Mouse (Mus musculus) bone marrow macrophage, adult 2 months (primary cell): Measurements from ENCODE around the gene Stn1. TPM values are rescaled to one million over a fixed set of nuclear protein-coding genes. Genes with fewer than 3 reads are reported as not detected.

ENCODE experiments used
- H3K27ac ChIP-seq: 2 replicates; pipeline ENCODE4 v1.5.1; 2012; ENCODE audit warnings: low read depth, low read length; ENCODE audit not compliant: insufficient read depth
- H3K4me1 ChIP-seq: 2 replicates; pipeline ENCODE4 v1.6.1; 2012; ENCODE audit warnings: low read length; ENCODE audit not compliant: control insufficient read depth, insufficient read depth
- H3K4me3 ChIP-seq: 2 replicates; pipeline ENCODE4 v1.5.1; 2012; ENCODE audit warnings: mild to moderate bottlenecking, low read length, moderate library complexity; ENCODE audit not compliant: insufficient read depth
- CTCF ChIP-seq: IDR thresholded peaks from 2 replicates; pipeline ENCODE4 v1.5.1; 2012; ENCODE audit warnings: low read depth, mild to moderate bottlenecking, low read length, moderate library complexity
- POLR2A ChIP-seq: IDR thresholded peaks from 2 replicates; pipeline ENCODE4 v1.6.1; 2012; ENCODE audit warnings: mild to moderate bottlenecking, low read depth, low read length, borderline replicate concordance
- polyA plus RNA-seq: library from polyadenylated mRNA; stranded (reverse); fragments of >200 nt; gene quantifications from 2 replicates; pipeline ENCODE4 v1.2.4, GENCODE M21; 2012; ENCODE audit not compliant: missing spikeins, insufficient read depth, insufficient read length

Gene Stn1
- polyA plus RNA-seq, 1 experiment: 22.5 TPM

DNA sequence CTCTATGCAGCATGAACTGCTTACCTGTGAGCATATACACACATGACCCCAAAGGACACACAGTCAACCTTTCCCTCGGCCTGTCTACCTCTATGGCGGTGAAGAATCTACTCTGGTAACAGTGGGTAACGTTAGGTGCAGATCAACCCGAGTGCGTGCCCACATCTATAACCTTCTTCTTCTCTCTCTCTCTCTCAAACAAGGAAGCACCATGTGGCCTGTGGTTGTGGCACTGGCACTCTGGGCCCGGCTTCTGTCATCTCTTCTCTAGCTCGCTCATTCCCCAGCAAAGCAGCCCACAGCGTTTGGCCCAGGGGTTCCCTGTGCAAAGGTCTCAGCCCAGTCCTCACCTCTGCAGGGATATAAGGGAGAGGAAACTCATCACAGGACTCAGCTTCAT lies 12.4 kb downstream of the Stn1 start:
- Histone ChIP-seq H3K27ac (no peak overlapping the region), H3K4me1 (no peaks in the 10 kb centered on the region)
- no peak for TF ChIP-seq CTCF
- TF ChIP-seq POLR2A: no peak

DNA sequence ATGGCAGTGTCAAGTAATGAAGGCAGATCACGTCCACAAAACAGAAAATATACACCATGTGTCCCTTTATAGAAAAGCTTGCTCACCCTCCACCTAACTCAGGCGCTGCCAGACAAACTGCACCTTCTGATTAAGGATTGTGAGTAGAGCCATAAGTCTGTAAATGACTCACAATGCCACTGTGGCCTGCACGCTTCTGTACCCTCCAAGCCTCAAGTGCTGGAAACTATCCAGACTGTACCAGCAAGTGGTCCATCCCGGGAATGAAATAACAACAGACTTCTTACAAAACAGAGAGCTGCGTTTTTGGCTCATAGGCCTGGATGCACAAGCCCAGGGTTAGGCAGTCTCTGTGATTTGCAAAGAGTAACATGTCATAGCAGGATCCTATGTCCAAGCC lies 15.9 kb downstream of the Stn1 start:
- H3K27ac ChIP-seq: no peak overlapping the region
- H3K4me3 ChIP-seq: no peak overlapping the region
- TF ChIP-seq POLR2A: no peak
- TF ChIP-seq CTCF: no peak
- H3K4me1 ChIP-seq: peaks cover 9% of the 10 kb centered on the region; the same call in 1 of the 2 replicates

More for the DNA sequence above, 12.4 kb downstream of the Stn1 start:
- H3K4me3 ChIP-seq: no peak overlapping the region

DNA sequence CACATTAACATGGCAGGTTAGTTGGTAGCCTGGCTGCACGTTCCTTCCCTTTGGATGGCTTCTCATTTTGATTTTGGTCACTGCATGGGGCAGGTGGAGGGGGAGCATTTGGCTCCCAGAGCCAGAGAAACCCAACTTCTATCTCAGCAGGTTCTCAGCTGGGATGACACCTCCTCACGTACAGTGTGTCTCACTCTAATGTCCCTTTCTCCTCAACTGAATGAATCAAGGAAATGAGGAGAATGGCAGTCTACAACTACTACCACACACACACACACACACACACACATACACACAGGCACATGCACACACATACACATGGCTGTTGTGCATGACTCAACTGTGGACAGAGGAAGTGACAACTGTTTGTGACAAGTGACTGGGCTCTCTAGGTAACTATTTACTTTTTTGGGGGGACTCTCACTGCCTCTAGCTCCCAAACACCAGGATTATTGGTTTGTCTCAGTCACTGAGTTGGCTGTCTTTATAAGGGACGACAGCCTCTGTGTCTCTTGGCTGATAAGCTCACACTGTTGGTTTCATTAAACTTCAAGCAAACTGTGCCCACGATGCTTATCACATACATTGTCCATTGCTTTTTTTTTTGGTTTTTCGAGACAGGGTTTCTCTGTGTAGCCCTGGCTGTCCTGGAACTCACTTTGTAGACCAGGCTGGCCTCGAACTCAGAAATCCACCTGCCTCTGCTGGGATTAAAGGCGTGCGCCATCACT lies 18.0 kb downstream of the Stn1 start:
- no peak overlapping the region for H3K27ac ChIP-seq

DNA sequence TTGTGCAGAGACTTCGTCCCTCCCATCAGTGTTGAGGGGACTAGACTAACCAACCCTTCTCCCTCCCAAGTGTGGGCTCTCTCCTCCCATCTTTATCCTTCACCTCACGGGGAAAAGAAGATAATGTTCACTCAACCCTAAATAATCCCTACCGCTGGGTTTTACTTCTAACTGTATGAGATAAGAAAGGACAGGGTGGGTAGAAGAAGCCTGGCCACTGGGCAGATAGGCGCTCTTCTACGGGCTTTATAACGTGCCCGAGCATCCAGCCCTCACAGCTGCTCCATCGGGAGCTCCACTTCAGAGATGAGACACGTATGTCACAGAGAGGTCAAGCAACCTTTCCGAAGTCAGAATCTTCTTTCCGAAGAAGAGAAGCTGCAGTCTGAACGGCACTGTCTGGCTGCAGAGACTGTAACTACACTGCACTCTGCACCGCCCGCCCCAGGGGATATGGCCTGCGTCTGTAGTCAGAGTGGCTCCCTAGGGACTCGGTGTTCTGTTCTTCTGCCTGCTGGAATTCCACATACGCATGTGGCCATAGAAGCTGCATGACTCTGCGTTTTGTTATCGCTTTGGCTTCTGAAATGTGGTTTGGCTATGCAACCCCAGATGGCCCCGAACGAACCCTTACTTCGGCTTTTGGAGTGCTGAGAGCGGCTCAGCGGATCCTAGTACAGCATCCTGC lies 18.7 kb downstream of the Stn1 start:
- no peak overlapping the region for H3K4me3 ChIP-seq
- no peak overlapping the region for H3K27ac ChIP-seq
- H3K4me1 ChIP-seq: peaks cover 9% of the 10 kb centered on the region; the same call in 1 of the 2 replicates
- TF ChIP-seq POLR2A: no peak
- TF ChIP-seq CTCF: no peak

More for the DNA sequence above, 18.0 kb downstream of the Stn1 start:
- TF ChIP-seq POLR2A: no peak
- no peak overlapping the region for H3K4me3 ChIP-seq
- H3K4me1 ChIP-seq: peaks cover 9% of the 10 kb centered on the region; the same call in 1 of the 2 replicates

DNA sequence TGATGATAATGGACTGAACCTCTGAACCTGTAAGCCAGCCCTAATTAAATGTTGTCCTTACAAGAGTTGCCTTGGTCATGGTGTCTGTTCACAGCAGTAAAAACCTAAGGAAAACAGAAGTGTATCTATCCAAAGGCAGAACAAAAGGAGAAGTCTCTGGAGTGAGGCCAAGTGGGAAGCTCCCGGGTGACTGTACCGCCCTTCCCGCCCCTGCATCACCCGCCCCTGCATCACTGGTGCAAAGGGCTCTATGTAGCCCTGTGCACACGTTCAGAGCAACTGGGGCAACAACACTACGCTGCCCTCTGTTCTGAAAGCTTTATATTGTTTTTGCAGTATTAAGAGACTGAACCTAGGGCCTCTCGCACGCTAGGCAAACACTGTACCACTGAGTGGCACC lies 19.7 kb downstream of the Stn1 start:
- H3K27ac ChIP-seq: no peak overlapping the region
- H3K4me1 ChIP-seq: peaks cover 9% of the 10 kb centered on the region; the same call in 1 of the 2 replicates
- TF ChIP-seq POLR2A (no peak), CTCF (no peak)

DNA sequence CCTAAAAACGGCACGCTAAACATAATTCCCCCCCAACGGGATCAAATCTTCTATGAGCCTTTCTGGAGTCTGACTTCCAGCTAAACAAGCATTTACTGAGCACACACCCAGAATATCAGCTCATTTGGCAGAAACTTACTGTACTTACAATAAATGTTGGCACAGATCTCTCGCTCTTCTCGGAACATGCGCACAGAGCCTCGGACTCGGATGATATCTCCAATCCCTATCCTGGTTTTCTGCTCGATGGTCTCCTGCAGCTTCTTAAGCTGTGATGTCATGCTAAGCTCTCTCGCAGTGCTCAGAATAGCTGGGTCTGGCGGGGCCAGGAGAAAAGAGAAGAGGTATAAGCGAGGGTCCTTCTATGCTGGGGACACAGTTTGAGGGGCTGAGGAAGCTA lies 20.4 kb downstream of the Stn1 start:
- TF ChIP-seq CTCF: no peak
- no peak for TF ChIP-seq POLR2A
- H3K27ac ChIP-seq: no peak overlapping the region
- H3K4me1 ChIP-seq: peaks cover 14% of the 10 kb centered on the region
- H3K4me3 ChIP-seq: no peak overlapping the region

More for the DNA sequence above, 19.7 kb downstream of the Stn1 start:
- no peak overlapping the region for H3K4me3 ChIP-seq

DNA sequence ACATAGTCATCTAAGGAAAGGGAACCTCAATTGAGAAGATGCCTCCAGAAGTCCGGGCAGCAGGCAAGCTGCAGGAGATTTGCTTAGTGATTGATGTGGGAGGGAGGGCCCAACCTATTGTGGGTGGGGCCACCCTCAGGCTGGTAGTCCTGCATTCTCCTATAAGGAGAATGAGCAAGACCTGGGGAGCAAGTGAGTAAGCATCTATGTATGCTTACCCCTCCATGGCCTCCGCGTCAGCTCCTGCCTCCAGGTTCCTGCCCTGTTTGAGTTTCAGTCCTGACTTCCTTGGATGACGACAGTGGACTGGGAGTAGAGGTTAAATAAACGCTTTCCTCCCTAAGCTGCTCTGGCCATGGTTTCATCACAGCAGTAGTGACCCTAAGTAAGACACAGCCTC lies 22.2 kb downstream of the Stn1 start:
- Histone ChIP-seq H3K4me3 (no peak overlapping the region), H3K27ac (no peak overlapping the region), H3K4me1 (peaks cover 31% of the 10 kb centered on the region)
- TF ChIP-seq CTCF (no peak), POLR2A (no peak)

DNA sequence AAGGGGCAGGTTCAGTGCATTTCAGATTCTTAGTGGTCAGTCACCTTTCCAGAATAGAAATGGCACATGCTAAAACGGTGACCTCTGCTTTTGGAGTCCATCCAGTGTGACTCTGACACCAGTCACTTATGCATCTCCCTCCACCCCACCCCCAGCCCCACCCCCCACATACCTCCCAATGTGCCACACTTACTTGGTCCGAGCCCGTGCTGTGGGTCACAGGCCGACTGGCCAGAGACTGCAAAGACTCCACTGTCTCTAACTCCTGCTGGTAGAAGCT lies 23.7 kb downstream of the Stn1 start:
- TF ChIP-seq POLR2A (no peak), CTCF (no peak)
- Histone ChIP-seq H3K4me3 (no peak overlapping the region), H3K4me1 (peaks cover 37% of the 10 kb centered on the region), H3K27ac (no peak overlapping the region)

DNA sequence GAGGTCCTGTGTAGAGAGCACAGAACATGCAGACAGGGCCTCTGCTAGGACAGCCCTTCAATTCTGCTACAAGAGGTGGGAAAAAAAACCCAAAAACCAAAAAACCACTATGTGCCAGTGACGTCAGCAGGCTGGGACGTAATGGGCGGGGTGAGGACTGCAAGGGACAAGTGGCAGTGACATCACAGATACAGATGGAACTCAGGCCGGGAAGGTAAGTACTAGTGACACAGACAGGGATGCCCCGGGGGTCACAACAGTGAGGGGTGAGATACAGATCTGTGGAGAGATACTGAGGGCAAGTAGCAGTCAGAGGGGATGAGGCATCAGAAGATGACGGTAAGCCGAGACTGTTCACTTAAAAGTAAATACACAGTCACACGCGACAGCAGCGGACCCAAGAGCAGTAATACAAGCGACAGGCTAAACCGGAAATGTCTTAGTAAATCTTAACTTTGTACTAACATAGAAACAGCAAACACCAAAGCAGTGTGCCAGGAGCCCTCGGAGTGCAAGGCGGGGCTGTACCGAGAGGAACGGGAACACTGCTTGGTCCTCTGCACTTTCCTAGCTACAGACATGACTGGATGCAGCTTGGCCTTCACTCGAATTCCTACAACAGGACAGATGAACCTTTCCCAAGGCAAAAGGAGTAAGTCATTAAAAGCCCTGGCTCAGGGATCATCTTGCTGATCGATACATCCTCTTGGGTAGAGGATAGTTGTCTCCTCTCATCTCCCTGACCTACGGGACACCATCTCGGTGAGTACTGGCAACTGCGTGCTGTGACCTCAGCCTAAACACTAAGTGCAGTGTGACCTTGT lies 24.3 kb downstream of the Stn1 start:
- H3K27ac ChIP-seq: no peak overlapping the region
- TF ChIP-seq CTCF (no peak), POLR2A (no peak)
- H3K4me3 ChIP-seq: no peak overlapping the region
- peaks cover 35% of the 10 kb centered on the region for H3K4me1 ChIP-seq

DNA sequence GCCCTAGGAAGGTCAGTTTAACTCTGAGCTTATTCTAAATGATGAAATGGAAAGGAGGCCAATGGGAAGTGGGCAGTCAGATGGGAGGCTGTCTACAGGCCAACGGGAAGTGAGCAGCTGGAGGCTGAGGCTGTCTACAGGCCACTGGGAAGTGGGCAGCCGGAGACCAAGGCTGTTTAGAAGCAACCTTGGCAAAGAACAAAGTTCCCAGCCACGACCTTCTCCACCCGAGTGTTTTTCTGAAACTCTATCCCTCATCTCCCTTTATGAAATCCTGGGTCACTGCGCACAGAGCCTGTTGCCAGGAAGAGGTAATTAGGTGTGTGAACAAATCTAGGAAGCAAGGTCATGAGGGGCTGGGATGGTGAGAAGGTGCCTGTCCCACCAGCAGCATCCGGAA lies 25.3 kb downstream of the Stn1 start:
- Histone ChIP-seq H3K4me3 (no peak overlapping the region), H3K4me1 (peaks cover 38% of the 10 kb centered on the region), H3K27ac (peak overlapping the region; percentile 92)
- TF ChIP-seq CTCF (no peak), POLR2A (no peak)
